Mouse (Mus musculus): ENCODE results near the gene Actl6b. TPM values are rescaled to one million over a fixed set of nuclear protein-coding genes. Genes with fewer than 3 reads are reported as not detected.
A peak's percentile ranks its signal among the peaks of the same experiment; 100 is the strongest.

Actl6b gene
- polyA plus RNA-seq, 1 experiment from 2014 or later: not detected

DNA sequence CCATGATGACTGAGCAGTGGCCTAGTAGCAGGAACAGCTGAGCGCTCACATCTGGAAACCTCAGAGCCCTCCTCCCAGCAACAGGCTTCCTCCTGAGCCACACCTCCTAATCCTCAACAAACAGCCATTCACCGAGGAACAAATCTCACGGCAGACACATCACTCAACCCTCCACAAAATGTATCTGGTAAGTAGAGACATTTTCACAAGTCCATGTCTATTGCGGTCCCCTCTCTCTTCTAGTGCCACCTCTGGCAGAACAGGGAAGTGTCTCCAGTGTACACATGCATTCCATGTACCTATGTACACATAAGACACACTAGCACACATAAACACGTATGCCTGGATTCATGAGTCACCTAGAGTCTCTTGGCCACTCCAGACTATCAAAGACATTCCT is 2.2 kb upstream of the Actl6b start:
- in situ Hi-C loops (cut with MboI; ENCODE audit: low pct_unique_long_range_greater_than_20kb): loop anchor here (25.0 kb wide), 1 partner anchor 739 kb away; no protein-coding TSS in a partner anchor
- peaks cover 50% of the 10 kb centered on the region for H3K27me3 ChIP-seq
- no peak for ATAC-seq
- POLR2A ChIA-PET: no interaction called here
- no peak for DNase-seq (ENCODE audit: low read depth, low spot score)
- TF ChIP-seq CTCF (IDR thresholded peaks at IDR 0.05): no peak
- CTCF ChIA-PET: no interaction called here

- ChIA-PET POLR2A (no interaction called here), CTCF (no interaction called here)
- ATAC-seq (no peak), DNase-seq (ENCODE audit: low read depth, low spot score) (no peak)
- in situ Hi-C loops (cut with MboI; ENCODE audit: low pct_unique_long_range_greater_than_20kb): loop anchor here (25.0 kb wide), 1 partner anchor 741 kb away; no protein-coding TSS in a partner anchor
- no peak for TF ChIP-seq CTCF (IDR thresholded peaks at IDR 0.05)
- peaks cover 60% of the 10 kb centered on the region for H3K27me3 ChIP-seq
Observed at GRCm38 (mm10) chr5:137553000-137553399, 317 bp upstream of the Actl6b start.

DNA sequence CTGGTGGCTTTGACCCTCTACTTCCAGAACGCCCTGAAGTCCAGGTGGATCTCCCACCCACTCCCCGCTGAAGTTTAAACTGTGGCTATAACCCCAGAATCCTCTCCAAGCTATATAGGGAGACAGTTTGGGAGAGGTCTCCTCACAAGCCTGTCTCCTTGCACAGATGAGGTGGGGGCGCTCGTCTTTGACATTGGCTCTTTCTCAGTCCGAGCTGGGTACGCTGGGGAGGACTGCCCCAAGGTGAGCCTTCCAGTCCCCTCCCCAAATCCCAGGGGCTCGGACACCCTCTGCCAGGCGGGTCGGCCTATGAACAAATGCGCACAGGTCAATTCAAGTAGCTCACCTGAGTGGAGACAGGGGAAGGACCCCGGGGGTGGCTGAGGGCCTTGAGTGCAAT is 581 bp downstream of the Actl6b start:
- no peak for TF ChIP-seq CTCF (IDR thresholded peaks at IDR 0.05)
- ChIA-PET CTCF (no interaction called here), POLR2A (no interaction called here)
- DNase-seq (ENCODE audit: low read depth, low spot score) (no peak), ATAC-seq (no peak)
- H3K27me3 ChIP-seq: peaks cover 61% of the 10 kb centered on the region
- in situ Hi-C loops (cut with MboI; ENCODE audit: low pct_unique_long_range_greater_than_20kb): loop anchor here (25.0 kb wide), 1 partner anchor 742 kb away; no protein-coding TSS in a partner anchor

- no peak for TF ChIP-seq CTCF (IDR thresholded peaks at IDR 0.05)
- in situ Hi-C loops (cut with MboI; ENCODE audit: low pct_unique_long_range_greater_than_20kb): loop anchor here (10.0 to 25.0 kb wide), 2 partner anchors 417 to 749 kb away; partner anchors contain the start of gene Muc3
- ChIA-PET CTCF (no interaction called here), POLR2A (no interaction called here)
- ATAC-seq: no peak
- DNase-seq (ENCODE audit: low read depth, low spot score): no peak
- H3K27me3 ChIP-seq: peaks cover 45% of the 10 kb centered on the region
Observed at GRCm38 (mm10) chr5:137561556-137561955, 8.2 kb downstream of the Actl6b start.

DNA sequence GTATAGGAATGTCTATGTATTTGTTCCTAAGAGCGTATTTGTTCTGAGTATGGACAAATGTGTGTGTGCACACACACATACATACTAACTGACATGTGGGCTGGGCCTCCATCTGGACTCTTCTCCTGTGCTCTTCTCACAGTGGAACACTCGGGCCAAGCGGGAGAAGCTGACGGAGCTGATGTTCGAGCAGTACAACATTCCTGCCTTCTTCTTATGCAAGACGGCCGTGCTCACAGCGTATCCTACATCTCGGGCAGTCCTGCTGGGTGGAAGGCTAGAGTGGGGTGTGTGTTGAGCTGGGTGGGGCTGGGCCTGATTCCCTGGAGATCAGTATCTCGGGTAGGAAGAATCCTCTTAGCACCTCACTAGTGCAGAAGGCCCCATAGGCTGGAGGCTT is 9.6 kb downstream of the Actl6b start:
- peaks cover 42% of the 10 kb centered on the region for H3K27me3 ChIP-seq
- POLR2A ChIA-PET: no interaction called here

GRCm38 (mm10) chr5:137565744-137566143 is 12.4 kb downstream of the Actl6b start:
- in situ Hi-C loops (cut with MboI; ENCODE audit: low pct_unique_long_range_greater_than_20kb): loop anchor here (10.0 to 25.0 kb wide), 2 partner anchors 421 to 753 kb away; partner anchors contain the start of gene Muc3

More for the DNA sequence above, 9.6 kb downstream of the Actl6b start:
- in situ Hi-C loops (cut with MboI; ENCODE audit: low pct_unique_long_range_greater_than_20kb): loop anchor here (10.0 to 25.0 kb wide), 2 partner anchors 418 to 751 kb away; partner anchors contain the start of gene Muc3
- no peak for DNase-seq (ENCODE audit: low read depth, low spot score)
- no peak for TF ChIP-seq CTCF (IDR thresholded peaks at IDR 0.05)
- no peak for ATAC-seq
- CTCF ChIA-PET: no interaction called here

GRCm38 (mm10) chr5:137566416-137566815 is 13.1 kb downstream of the Actl6b start:
- TF ChIP-seq CTCF (IDR thresholded peaks at IDR 0.05): no peak
- ChIA-PET CTCF (no interaction called here), POLR2A (interaction anchor here (0.6 kb wide), 1 partner anchor 10 kb away, joined by 3 read pairs; no protein-coding TSS in a partner anchor)
- no peak for DNase-seq (ENCODE audit: low read depth, low spot score)
- in situ Hi-C loops (cut with MboI; ENCODE audit: low pct_unique_long_range_greater_than_20kb): loop anchor here (10.0 to 25.0 kb wide), 2 partner anchors 422 to 754 kb away; partner anchors contain the start of gene Muc3
- peaks cover 16% of the 10 kb centered on the region for H3K27me3 ChIP-seq
- ATAC-seq: no peak

More at GRCm38 (mm10) chr5:137565744-137566143, 12.4 kb downstream of the Actl6b start:
- DNase-seq (ENCODE audit: low read depth, low spot score): no peak
- TF ChIP-seq CTCF (IDR thresholded peaks at IDR 0.05): no peak
- CTCF ChIA-PET: no interaction called here
- POLR2A ChIA-PET: no interaction called here
- peaks cover 23% of the 10 kb centered on the region for H3K27me3 ChIP-seq
- no peak for ATAC-seq

DNA sequence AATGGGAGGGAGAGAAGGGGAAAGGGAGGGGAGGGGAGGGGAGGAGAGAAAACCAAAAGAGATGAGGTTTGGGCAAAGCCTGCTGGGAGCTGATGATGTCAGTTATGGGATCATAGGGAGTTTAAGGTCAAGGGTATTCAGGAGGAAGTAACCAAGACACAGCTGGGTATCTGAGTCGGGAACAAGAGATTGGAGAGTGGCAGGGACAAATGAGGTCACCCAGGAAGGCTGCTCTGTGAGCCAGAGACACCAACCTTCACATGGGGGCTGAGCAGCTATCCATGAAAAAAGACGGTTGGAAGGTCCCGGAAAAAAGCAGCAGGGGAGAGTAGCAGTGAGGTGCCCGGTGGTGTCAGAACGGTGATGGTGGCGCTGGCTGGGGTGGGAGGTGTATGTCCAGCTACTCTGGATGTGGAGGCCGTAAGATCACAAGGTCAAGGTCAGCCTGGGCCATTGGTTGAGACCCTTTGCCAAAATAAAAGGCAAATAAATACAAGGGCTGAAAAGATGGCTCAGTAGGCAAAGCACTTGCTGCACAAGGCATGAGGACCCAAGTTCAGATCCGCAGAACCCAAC is 15.0 kb downstream of the Actl6b start:
- ChIA-PET CTCF (no interaction called here), POLR2A (interaction anchor here (0.6 kb wide), 1 partner anchor 25 kb away, joined by 4 read pairs; no protein-coding TSS in a partner anchor)
- ATAC-seq: no peak
- in situ Hi-C loops (cut with MboI; ENCODE audit: low pct_unique_long_range_greater_than_20kb): loop anchor here (10.0 to 25.0 kb wide), 2 partner anchors 424 to 756 kb away; partner anchors contain the start of gene Muc3
- no peak for DNase-seq (ENCODE audit: low read depth, low spot score)
- peaks cover 7% of the 10 kb centered on the region for H3K27me3 ChIP-seq
- no peak for TF ChIP-seq CTCF (IDR thresholded peaks at IDR 0.05)

GRCm38 (mm10) chr5:137569031-137569430 is 15.7 kb downstream of the Actl6b start:
- in situ Hi-C loops (cut with MboI; ENCODE audit: low pct_unique_long_range_greater_than_20kb): loop anchor here (10.0 to 25.0 kb wide), 2 partner anchors 424 to 757 kb away; partner anchors contain the start of gene Muc3
- POLR2A ChIA-PET: interaction anchor here (0.6 kb wide), 1 partner anchor 26 kb away, joined by 4 read pairs; no protein-coding TSS in a partner anchor
- peaks cover 11% of the 10 kb centered on the region for H3K27me3 ChIP-seq
- CTCF ChIA-PET: interaction anchor here (0.5 kb wide), 1 partner anchor 199 kb away, joined by 3 read pairs; no protein-coding TSS in a partner anchor
- no peak for DNase-seq (ENCODE audit: low read depth, low spot score)
- no peak for TF ChIP-seq CTCF (IDR thresholded peaks at IDR 0.05)
- ATAC-seq: no peak

- CTCF ChIA-PET: interaction anchor here (0.5 kb wide), 1 partner anchor 198 kb away, joined by 3 read pairs; no protein-coding TSS in a partner anchor
- in situ Hi-C loops (cut with MboI; ENCODE audit: low pct_unique_long_range_greater_than_20kb): loop anchor here (10.0 to 25.0 kb wide), 2 partner anchors 425 to 757 kb away; partner anchors contain the start of gene Muc3
- ATAC-seq (peak; percentile 23), DNase-seq (ENCODE audit: low read depth, low spot score) (no peak)
- peaks cover 17% of the 10 kb centered on the region for H3K27me3 ChIP-seq
- POLR2A ChIA-PET: no interaction called here
- TF ChIP-seq CTCF (IDR thresholded peaks at IDR 0.05): no peak
Observed at GRCm38 (mm10) chr5:137569665-137570064, 16.3 kb downstream of the Actl6b start, which contains the start of gene Tfr2. TSS of gene Tfr2 (plus strand) at chr5:137569840.

- in situ Hi-C loops (cut with MboI; ENCODE audit: low pct_unique_long_range_greater_than_20kb): loop anchor here (25.0 kb wide), 1 partner anchor 758 kb away; no protein-coding TSS in a partner anchor
- peaks cover 18% of the 10 kb centered on the region for H3K27me3 ChIP-seq
- ATAC-seq (no peak), DNase-seq (ENCODE audit: low read depth, low spot score) (no peak)
- ChIA-PET POLR2A (no interaction called here), CTCF (no interaction called here)
- TF ChIP-seq CTCF (IDR thresholded peaks at IDR 0.05): no peak
Observed at GRCm38 (mm10) chr5:137570181-137570580, 16.9 kb downstream of the Actl6b start.
